In genomic region chr16:76200268-76200667, GRCm38 (mm10) we compare ENCODE assay signal across 9 mouse cellular contexts.
A peak's percentile ranks its signal among the peaks of the same experiment; 100 is the strongest.
DNase-seq lines count a peak whose midpoint lies in the region; ATAC-seq lines count a peak whose summit lies in the region.
"Had no signal": no experiment of that assay in that cellular context is flagged by ENCODE, and none has a peak within 500 bp of the region (broad histone marks: within the 10 kb centered on the region; RNA-seq: fewer than 3 reads in every experiment).

No protein-coding gene starts in this region.

- ATAC-seq in midbrain, embryonic 14.5 days (ENCODE audit: low FRiP score, low TSS enrichment) = no peak
- no peak for ATAC-seq in midbrain, embryonic 16.5 days
- ATAC-seq in liver, embryonic 11.5 days (replicated peaks; ENCODE audit: low FRiP score) = 0 out of 2 replicates have a peak, but pooled peaks have one; percentile 41

- H3K4me1 ChIP-seq in midbrain, embryonic 14.5 days (ENCODE audit: control insufficient read depth, insufficient read depth, low read length) = no peaks in the 10 kb centered on the region
- H3K4me1 ChIP-seq in midbrain, embryonic 16.5 days (ENCODE audit: control insufficient read depth, insufficient read depth, low read length) = no peaks in the 10 kb centered on the region
- no peaks in the 10 kb centered on the region for H3K4me1 ChIP-seq in liver, embryonic 11.5 days (replicated peaks; ENCODE audit: control insufficient read depth, insufficient read depth, low read length)
- H3K4me1 ChIP-seq: lung, embryonic 15.5 days had no signal

- H3K4me2 ChIP-seq in midbrain, embryonic 14.5 days (ENCODE audit: low read length) = no peak overlapping the region
- no peak overlapping the region for H3K4me2 ChIP-seq in midbrain, embryonic 16.5 days (ENCODE audit: low read length)
- no peak overlapping the region for H3K4me2 ChIP-seq in liver, embryonic 11.5 days
- H3K4me2 ChIP-seq: lung, embryonic 15.5 days had no signal

- no peak overlapping the region for H3K9ac ChIP-seq in midbrain, embryonic 14.5 days (replicated peaks; ENCODE audit: low read length)
- H3K9ac ChIP-seq in midbrain, embryonic 16.5 days (ENCODE audit: low read depth, low read length) = no peak overlapping the region
- H3K9ac ChIP-seq in liver, embryonic 11.5 days (ENCODE audit: low read depth, low read length) = no peak overlapping the region
- H3K9ac ChIP-seq: lung, embryonic 15.5 days had no signal

- H3K27me3 ChIP-seq in midbrain, embryonic 14.5 days (ENCODE audit: control insufficient read depth, insufficient read depth, low read length) = no peaks in the 10 kb centered on the region
- H3K27me3 ChIP-seq in midbrain, embryonic 16.5 days (ENCODE audit: control insufficient read depth, insufficient read depth, low read depth, low read length) = no peaks in the 10 kb centered on the region
- no peaks in the 10 kb centered on the region for H3K27me3 ChIP-seq in liver, embryonic 11.5 days (replicated peaks; ENCODE audit: control insufficient read depth, insufficient read depth, low read length)
- H3K27me3 ChIP-seq: lung, embryonic 15.5 days had no signal

- peak; percentile 36 for DNase-seq in gastrocnemius, postnatal 10 days
- no peak for DNase-seq in gastrocnemius, adult 8-10 months (ENCODE audit: low spot score in 2 of 2)
- DNase-seq in midbrain, embryonic 14.5 days = peak; percentile 71
- peak; percentile 20 for DNase-seq in brain, adult 2 months (ENCODE audit: low read depth, low spot score)
- DNase-seq in liver, embryonic 11.5 days (ENCODE audit: low spot score) = no peak
- no peak for DNase-seq in Muller cell, postnatal 12 days (ENCODE audit: inconsistent ontology term)
- DNase-seq in cerebellum, adult 9-10 months = no peak

- no peaks in the 10 kb centered on the region for H3K36me3 ChIP-seq in midbrain, embryonic 14.5 days (ENCODE audit: control insufficient read depth, insufficient read depth, low read length)
- no peaks in the 10 kb centered on the region for H3K36me3 ChIP-seq in midbrain, embryonic 16.5 days (ENCODE audit: control insufficient read depth, insufficient read depth, low read length)
- H3K36me3 ChIP-seq in liver, embryonic 11.5 days (ENCODE audit: control insufficient read depth, insufficient read depth, low read length) = no peaks in the 10 kb centered on the region
- H3K36me3 ChIP-seq: lung, embryonic 15.5 days had no signal

- no peak overlapping the region for H3K4me3 ChIP-seq in midbrain, embryonic 14.5 days (replicated peaks; ENCODE audit: low read depth, low read length)
- no peak overlapping the region for H3K4me3 ChIP-seq in midbrain, embryonic 16.5 days (ENCODE audit: low read depth, low read length)
- H3K4me3 ChIP-seq in liver, embryonic 11.5 days (ENCODE audit: low read depth, low read length) = no peak overlapping the region
- H3K4me3 ChIP-seq: lung, embryonic 15.5 days had no signal

- 86% methylated on average over 3 of the region's 3 CpGs for WGBS in midbrain, embryonic 14.5 days
- 84% methylated on average over 3 of the region's 3 CpGs for WGBS in midbrain, embryonic 16.5 days
- 68% methylated on average over 3 of the region's 3 CpGs for WGBS in liver, embryonic 11.5 days

- H3K9me3 ChIP-seq in midbrain, embryonic 14.5 days (ENCODE audit: control insufficient read depth, low read length) = no peaks in the 10 kb centered on the region
- H3K9me3 ChIP-seq in midbrain, embryonic 16.5 days (replicated peaks; ENCODE audit: control insufficient read depth, low read length, poor library complexity, severe bottlenecking) = no peaks in the 10 kb centered on the region
- H3K9me3 ChIP-seq in liver, embryonic 11.5 days (ENCODE audit: control insufficient read depth, low read length) = no peaks in the 10 kb centered on the region
- H3K9me3 ChIP-seq: lung, embryonic 15.5 days had no signal

- no peak overlapping the region for H3K27ac ChIP-seq in midbrain, embryonic 14.5 days (replicated peaks; ENCODE audit: low read depth, low read length)
- no peak overlapping the region for H3K27ac ChIP-seq in midbrain, embryonic 16.5 days (ENCODE audit: low read length)
- no peak overlapping the region for H3K27ac ChIP-seq in liver, embryonic 11.5 days (ENCODE audit: low read depth, low read length)
- H3K27ac ChIP-seq: lung, embryonic 15.5 days had no signal

Comparison
In these comparisons a context has a peak if more than half of its experiments do, and no peak if none do; other contexts are left out.
1. DNase-seq: peak in gastrocnemius, postnatal 10 days (single experiment), midbrain, embryonic 14.5 days (single experiment) and brain, adult 2 months (single experiment); none in gastrocnemius, adult 8-10 months (0 of 2), liver, embryonic 11.5 days (single experiment), Muller cell, postnatal 12 days (single experiment) and cerebellum, adult 9-10 months (single experiment).